Mouse (Mus musculus) heart, postnatal 0 days (tissue): ENCODE data around the gene C1ql1.

Source experiments
- CTCF ChIP-seq: IDR thresholded peaks from 2 replicates; pipeline ENCODE4 v1.5.1; 2016; ENCODE audit warnings: antibody characterized with exemption, control low read depth, low read depth
- EP300 ChIP-seq: IDR thresholded peaks from 2 replicates; pipeline ENCODE4 v1.6.1; 2016; ENCODE audit warnings: antibody characterized with exemption, low read depth

- TF ChIP-seq EP300, result no peak
- no peak for TF ChIP-seq CTCF
Observed at GRCm38 (mm10) chr11:102972326-102972725, 25.8 kb upstream of the C1ql1 start.
